Mouse (Mus musculus) cerebellum, adult 11-12 months (tissue): ENCODE measurements around the gene Osbpl2.

Source experiments
- DNase-seq: peaks from one replicate; pipeline ENCODE4 v3.0.0; 2022

Gene Osbpl2

DNA sequence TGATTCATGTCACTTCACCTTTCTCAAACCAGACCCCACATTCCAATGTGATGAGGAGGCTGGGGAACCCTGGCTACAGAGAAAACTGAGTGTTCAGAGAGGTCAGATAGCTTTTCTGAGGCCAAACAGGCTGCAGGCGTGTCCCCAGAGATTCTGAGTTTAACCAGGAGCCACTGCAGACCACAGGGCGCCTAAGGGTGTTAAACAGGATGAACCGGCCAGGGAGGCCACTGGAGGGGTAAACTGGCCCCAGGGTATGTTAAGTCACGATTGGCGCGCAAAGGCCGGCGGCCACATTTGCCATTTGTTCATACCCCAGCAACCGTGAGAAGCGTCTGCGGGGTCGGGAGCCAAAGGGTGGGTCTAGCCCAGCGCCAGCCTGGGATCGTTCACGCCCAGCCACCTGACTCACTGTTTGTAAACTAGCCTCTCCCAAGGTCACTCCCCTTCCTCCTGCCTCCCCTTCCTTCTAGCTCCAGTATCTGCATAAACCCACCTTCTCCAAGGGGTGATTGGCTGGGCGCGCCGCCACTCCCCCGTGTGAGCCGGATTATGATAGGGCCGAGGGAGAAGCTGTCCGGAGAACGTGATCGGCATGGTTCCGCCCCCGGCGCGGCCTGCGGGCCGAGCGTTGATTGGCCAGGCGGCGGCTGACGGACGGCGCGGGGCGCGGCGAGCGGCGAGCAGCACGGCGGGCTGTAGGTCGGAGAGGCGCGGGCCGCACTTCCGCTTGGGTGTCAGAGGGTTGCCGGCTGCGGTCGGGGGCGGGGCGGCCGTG, at the start of gene Osbpl2:
Gene Osbpl2 (plus strand): TSS at position 646 of the 778 bp plus-strand sequence.
- peak; percentile 100 for DNase-seq

DNA sequence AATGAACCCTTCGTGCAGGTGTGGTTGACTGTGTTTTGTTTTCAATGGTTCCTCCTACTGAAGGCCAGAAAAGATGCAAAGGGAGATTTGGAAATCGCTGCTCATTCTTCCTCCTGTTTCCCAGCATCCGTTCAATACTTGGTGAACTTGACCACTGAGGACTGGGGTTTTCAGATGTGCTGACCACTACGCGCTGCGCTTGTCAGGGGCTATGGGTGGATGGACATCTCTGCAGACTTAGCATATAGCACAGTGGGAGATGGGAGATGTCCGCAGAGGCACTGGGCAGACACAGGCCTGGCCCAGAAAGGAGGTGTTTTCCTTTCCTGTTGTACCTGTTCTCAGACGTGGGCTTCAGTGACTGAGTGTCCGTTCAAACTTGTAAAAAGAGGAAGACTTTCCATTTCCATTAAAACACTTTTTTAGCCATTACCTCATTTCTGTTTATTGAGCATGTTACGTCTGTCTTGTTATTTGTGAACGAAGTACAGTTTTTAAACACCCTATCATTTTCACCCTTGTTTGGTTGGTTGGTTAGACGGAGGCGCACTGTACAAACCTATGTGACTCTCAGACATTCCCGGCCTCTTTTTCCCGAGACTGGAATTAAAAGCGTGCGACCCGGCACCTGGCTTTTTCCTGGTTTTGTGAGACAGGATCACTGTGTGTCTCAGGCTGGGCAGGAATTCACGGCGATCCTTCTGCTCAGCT, 49.2 kb upstream of the Osbpl2 start:
- DNase-seq: no peak

DNA sequence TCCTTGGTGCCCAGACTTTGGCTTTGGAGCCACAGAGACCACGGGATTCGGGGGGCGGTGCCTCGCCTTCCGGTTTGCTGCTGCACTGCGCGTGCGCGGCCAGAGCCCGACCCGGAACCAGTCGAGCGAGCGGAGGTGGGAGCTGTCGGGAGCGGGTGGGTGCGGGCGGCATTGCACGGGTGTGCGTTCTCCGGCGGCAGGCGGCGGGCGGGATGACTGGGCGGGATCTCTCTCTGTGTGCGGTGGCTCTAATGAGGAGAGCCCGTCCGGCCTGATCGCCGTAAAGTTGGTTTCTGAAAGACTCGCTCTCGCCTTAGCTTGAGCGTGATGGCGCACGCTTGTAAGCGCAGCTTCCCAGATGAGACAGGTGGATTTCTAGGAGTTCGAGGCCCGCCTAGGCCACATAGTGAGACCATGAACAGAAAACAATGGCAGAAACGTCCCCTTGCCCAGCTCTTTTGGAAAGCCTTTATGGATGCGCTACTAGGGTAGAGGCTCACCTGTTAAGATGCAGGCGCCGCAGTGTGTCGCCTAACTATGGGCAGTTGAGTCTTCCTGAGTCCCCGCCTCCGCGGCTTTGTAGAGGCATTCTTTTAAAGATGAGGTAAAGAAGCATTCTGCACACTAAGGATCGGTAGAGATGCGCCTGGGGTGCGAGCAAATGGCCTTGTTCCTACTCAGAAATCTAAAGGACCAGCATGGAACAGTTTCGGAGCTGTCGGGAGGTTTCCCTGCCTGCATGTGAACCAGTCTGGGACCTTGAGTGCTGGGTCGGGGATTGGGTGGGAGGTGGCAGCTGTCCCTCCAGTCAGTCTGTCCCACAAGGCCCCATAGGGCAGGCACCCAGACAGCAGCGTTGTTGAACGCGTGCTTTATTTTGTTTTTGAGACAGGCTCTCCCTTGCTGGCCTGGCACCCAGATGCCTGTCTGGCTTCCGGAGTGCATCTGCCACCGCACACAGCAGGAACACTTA, 48.3 kb upstream of the Osbpl2 start, which contains the start of gene Mtg2:
Gene Mtg2 (plus strand): TSS at position 108 of the 973 bp plus-strand sequence.
- peak; percentile 96 for DNase-seq

DNA sequence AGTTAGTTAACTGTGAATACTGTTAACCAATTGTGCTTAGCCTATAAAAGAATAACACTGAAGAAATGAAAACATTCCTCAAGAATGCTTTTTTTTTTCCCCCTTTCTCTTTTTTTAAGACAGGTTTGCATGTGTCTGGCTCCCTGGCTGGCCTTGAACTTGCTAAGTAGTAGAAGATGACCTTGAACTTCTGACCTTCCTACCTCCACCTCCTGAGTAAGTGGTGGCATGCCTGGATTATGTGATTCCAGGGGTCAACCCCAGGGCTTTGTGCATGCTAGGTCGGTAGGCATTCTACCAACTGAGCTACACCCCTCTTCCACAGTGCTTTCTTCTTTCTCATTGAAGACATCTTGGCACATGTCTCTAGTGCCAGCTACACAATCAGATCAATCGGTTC, 47.4 kb upstream of the Osbpl2 start:
- peak; percentile 28 for DNase-seq

DNA sequence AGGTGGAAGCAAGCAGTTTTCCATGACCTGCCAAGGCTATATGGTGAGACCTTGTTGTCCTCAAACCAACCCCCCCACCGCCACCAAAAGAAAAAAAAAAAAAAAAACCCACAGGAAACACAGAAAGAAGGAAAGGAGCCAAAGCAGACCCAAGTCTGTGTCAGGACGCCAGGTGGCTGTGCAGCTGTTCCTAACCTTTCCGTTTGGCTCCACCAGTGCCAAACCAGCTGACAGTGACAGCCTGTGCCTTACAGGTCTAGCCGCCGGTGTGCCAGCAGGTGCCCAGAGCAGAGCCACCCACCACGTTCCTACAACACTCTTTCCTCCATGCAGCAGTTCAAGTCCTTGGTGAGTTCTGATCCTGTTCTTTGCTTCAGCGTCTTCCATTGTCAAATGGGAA, 46.2 kb upstream of the Osbpl2 start:
- no peak for DNase-seq

DNA sequence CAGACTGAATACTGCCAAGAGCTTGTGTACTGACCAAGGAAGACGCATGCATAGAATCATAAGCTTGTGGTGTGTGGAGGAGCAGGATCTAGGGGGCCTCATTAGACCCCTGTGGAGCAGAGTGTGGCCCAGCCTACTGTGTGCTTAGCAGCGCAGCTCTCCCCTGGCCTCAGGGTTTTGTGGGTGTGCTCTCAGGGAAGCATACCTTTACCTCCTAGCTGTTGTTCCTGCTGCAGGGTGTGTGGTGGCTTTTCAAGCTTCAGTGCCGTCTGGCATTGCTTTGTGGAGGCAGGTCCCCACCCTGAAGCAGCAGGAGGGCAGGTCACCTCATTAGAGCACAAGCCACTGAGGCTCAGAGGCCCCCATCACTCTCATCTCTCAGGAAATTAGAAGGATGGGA, 41.5 kb upstream of the Osbpl2 start:
- no peak for DNase-seq

DNA sequence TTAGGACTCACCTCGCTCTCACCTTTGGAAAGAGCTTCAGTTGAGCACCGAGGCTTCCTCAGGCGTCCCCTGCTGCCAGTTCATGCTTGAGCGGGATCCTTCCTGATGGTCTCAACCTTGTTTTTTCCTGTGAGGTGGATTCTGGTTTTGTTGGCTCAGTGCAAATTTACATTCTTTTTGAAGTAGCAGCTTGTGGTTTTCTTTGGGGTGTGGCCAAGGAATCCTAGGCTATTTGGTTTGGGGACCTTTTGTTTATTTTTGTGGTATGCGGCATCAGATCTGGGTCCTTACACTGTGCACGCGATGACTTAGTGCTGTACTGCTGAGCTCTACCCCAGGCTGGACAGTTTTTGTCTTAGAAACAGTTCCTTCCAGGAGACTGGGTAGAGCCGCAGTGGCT, 38.4 kb upstream of the Osbpl2 start:
- DNase-seq: no peak

DNA sequence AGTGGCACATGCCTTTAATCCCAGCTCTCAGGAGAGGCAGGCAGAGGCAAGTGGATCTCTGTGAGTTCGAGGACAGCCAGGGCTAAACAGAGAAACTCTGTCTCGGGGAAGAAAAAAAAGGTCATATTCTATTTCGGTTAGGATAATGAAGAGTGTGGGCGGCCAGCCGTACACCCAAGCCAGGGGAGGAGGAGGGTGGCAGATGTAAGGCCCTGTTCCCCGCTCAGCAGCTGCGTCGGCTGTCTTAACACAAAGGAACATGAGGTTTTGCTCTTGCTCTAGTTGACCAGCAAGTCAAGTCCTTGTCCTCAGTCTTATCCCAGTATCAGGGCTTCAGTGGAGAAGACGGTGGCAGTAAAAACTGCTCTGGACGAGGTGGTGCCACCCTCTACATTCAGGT, 36.0 kb upstream of the Osbpl2 start:
- DNase-seq: no peak

DNA sequence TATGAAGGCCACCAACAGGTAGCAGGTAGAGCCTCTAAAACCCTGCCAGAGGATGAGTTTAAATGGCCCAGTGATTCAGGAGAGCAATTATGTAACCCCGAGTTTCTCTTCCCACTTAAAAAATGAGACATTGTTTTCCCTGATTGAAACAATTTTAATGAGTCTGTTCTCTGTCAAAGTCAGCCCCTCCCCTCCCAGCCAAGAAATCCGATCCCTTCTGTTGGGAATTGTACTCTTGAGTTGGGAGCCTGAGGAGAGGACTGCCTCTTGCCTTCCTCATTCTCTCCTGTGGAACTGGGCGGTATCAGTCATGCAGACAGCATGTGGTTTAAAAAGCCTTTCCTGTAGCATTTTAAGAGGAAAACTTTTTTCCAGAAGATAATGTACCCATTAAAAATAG, 34.5 kb upstream of the Osbpl2 start:
- DNase-seq: no peak

DNA sequence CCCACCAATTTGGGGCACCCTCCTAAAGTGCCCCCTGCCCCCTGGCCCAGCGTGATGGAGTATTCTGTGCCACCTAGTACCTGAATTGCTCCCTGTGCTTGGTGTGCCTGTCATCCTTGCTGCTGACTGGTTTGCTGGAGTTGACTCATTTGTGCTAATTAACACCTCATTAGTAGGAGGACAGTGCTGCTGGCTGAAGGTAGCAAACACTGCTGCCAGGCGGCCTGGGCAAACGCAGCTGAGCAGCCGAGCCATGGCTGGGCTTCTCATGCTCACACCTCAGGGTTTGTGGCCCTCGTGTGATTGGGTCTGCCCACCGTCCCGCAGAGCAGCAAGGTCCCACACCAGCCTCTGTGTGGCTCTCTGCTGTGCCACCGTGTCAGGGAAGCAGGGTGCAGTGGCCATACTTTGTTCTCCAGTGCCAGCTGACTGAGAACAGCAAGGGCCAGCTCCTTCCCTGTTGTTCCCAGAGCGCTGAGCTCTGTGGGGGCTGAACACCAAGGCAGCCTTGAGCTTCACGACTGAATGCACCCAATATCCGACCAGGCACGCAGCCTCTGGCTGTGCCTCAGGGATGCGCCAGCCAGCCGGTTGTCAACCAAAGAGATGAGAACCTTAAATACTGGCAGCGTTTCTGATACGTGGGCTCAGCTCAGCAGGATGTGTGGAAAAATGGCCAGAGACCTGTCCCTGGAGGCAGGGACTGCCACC, 33.0 kb upstream of the Osbpl2 start:
- DNase-seq: no peak

DNA sequence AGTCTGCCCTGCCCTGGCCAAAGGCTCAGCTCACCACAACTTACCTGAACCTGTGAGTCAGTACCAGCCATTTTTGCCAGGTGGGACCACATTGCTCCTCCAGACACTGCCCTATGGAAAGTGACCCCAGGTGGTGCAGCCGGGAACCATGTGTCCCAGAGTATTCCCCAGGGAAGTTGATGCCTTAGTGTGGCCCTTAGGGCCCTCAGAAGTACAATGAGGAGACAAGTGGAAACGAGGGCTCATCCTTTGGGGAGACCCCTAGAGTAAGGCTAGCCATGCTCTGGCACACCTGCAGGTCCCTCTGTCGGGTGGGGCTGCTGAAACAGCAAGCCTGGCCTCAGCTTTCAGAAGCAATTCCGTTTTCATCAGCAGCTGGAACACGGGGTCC, 32.5 kb upstream of the Osbpl2 start:
- peak; percentile 7 for DNase-seq

DNA sequence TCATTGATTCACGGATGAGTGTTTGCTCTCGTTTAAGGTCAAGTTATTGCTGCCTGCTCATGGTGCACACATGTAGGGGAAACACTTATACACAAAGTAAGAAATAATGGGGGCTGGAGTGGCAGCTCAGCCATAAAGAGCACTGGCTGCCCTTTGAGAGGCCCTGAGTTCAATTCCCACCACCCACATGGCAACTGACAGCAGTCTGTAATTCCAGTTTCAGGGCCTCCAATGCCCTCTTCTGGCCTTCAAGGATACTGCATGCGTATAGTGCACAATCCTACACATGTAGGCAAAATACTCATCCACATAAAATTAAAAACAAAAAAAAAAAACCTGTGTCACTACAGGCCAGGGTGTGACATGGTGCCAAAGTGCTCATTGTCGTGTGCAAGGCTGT, 31.6 kb upstream of the Osbpl2 start:
- no peak for DNase-seq

DNA sequence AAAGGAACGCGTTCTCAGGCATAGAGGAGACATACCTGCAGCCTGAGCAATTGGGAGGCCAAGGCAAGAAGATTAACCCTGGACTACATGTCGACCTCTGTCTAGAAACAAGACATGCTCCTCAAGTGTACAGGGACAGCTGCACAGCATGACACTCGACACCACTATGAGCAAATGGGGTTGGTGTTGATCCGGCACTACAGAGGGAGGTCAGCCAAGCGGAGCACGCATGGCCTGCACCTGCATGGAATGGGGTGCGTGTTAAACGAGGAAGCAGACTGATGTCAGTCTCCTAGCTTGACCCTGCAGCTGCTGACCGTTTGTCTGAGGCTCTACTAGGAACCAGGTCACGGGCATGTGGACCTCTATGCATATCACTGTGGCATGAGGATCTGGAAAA, 28.8 kb upstream of the Osbpl2 start:
- DNase-seq: no peak

DNA sequence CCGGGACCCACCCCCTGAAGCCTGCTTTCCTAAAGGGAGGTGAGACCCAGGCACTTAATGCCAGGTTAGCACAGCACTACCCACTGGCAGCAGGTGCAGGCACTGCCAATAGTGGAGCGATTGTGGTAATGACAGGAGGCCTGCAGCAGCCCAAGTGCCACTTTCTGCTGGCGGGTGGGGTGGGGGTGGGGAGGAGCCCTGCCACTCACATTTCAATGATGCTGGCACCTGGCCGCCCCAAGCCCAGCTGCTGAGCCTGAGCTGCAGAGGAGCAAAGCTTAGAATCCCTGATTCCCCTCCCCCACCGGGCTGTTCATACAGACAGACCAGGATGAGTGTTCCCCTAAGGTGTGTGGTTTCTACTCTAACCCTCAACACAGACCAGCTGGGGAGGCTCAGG, 23.4 kb upstream of the Osbpl2 start:
- no peak for DNase-seq

DNA sequence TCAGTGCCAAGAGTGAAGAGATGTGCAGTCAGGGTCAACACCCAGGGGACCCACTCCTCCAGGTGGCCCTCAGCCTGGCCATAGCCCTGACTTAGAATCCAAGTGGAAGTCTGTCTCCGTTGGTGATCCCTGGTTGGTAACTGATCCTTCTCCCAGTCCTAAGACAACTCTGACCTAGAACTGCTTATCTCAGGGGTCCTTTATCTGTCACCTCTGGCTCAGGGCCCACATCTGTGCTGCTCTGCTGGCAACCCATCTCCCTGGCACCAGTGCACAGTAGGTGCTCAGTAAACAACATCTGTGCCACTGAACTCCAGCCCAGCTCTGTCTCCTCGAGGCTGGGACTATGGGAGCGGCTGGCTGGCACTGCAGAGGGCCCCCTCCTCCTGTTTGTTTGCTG, 21.5 kb upstream of the Osbpl2 start:
- DNase-seq: no peak

DNA sequence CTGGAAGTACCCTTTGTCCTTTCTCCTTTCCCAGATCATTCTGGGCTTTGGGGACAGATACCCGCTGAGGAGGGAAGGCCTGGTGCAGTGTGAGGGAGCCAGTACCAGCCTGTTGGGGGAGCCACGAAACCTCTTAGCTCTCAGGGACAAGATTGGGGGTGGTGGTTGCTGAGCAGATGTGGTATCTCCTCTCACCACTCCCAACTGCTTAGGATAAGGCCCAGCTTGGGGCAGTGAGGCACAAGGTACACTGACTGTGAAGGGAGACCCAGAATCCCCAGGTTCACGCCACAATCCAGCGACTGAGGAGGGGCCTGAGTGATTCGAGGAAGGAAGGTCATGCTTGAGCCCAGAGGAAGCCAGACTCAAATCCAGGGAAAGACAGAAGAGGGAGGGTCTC, 20.9 kb upstream of the Osbpl2 start:
- DNase-seq: no peak

DNA sequence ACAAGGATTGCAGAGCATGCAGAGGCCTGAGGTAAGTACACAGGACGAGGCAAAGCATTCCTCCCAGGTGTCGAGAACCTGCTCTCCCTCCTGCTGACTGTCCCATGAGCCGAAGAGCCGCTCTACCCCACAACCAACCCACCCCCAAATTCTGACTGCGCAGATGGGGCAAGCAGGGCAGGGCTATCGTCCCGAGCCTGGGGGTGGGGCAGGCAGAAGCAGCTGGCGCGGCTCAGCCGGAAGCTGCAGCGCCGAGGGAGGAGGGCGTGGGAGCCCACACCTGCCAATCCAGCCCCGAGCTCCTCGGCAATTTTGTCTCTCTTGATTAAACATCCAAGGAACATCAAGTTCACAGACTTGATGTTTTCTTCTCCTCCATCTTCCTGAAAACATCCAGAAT, 19.6 kb upstream of the Osbpl2 start:
- no peak for DNase-seq

DNA sequence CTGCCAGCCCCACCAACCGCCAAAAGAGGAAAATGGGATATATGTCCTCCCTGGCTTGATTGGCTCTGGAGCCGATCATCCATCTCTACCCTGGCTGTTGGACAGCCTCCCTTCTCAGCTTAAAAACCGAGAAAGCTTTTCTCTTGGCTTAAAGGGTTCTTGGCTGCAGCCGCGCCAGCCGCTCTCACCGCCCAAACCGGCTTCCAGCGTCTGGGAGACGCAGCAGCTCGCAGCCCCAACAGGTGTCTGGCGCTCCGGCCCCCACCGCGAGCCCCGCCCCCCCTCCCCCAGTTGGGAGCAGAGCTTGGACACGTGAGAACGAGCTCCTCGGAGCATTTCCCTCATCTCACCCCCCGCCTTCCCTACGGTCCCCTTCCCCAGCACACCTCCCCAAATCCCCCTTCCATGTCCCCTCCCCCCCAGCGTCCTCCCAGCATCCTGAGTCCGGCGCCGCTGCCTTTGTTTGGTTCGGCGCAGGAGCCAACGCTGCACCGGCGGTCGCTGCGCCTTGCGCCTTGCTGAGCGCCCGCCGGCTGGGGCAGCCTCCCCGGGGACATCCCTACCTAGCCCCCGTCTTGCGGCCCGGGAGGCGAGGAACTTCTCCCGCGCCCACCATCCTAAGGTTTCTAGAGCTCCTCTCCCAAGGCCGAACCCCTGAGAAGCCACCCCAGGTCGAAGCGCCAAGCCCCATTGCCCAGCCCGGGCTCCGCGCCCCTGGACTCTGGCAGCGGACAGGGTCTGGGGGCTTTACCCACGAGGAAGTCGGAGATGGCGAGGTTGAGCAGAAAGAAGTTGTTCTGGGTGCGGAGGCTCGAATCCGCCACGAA, 15.7 kb upstream of the Osbpl2 start:
- DNase-seq: peak; percentile 55

DNA sequence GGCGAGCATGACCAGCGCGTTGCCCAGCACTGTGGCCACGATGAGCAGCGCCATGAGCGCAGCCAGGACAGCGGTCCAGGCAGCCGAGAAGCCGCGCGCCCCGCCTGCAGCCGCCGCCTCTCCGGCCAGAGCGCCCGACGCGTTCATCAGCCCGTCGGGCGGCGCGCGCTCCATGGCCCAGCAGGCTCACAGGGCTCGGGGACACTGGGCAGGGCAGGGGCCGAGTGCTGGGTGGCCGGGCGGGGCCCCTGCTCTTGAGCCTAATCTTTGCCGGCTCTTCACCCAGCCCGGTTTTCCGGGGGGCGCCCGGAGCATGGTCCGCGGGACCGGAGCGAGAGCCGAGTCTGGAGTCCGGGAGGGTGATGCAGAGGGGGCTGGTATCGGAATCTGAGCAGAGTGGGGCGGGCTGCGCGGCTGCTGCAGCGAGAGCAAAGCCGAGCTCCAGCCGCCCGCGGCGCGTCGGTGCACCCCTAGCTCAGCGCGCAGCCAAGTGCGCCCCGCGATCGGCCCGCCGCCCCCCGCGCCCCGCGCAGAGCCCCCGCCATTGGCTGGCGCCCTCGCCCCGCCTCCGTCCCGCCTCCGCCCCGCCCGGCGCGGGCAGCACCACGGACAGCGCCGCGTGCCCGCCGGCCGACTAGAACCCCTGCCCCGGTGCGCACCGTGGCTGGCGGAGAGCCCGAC, 15.0 kb upstream of the Osbpl2 start, which contains the start of gene Hrh3:
Gene Hrh3 (minus strand): TSS at position 511 of the 681 bp plus-strand sequence.
- peak; percentile 84 for DNase-seq

DNA sequence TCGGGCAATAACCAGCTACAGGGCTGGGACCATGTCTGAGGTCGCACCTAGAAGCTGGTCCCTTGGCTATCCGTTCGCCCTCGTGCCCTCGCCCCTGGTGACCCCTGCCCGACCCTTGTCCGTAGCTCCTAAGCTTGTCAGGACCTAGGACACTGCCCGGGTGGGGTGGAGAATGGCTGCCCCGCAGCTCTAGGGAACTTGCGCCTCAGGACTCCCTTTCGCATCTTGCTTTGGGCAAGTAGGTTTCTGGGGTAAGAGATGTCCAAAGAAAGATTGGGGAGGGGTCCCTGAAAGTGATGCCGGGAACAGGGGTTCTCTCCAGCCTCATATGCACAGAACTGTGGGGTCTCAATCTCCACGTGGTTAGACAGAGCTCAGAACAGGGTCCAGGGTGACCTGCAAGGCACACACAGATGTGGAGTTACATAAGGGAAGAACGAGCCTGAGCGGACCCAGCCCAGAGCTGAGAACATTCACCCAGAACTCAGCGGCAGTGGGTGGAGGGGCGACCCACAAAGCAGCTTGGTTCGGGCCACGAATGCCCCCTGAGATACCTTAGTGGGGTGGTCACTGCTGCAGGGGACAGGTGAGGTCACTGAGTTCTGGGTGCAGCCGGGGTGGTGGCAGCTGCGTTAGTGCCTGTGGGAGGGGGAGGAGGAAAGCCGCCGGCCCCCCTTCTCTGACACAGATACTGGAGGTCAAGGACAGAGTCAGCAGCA, 14.3 kb upstream of the Osbpl2 start:
- DNase-seq: peak; percentile 64
